Mouse (Mus musculus) adrenal gland, postnatal 4 days (tissue): ENCODE data around the gene 9530053A07Rik. TPM values are rescaled to one million over a fixed set of nuclear protein-coding genes. Genes with fewer than 3 reads are reported as not detected.

Source experiments
- DNase-seq, 2 experiments: peaks; one replicate each; pipeline ENCODE4 v3.0.0; 2021 to 2022; ENCODE audit warnings: low spot score in 2 of 2, mixed read lengths in 2 of 2
- total RNA-seq, 2 experiments: library from RNA; stranded (reverse); gene quantifications; 2 replicates each; pipeline ENCODE4 v1.2.3; 2021

The 9530053A07Rik gene
- total RNA-seq, 2 experiments from 2014 or later: 0.06 TPM; not detected in 1

- DNase-seq: peak; percentile 67 to 80
Measured at GRCm38 (mm10) chr7:28169489-28170422, 40.5 kb downstream of the 9530053A07Rik start, which contains the start of gene Fbl. TSS of gene Fbl (plus strand) at chr7:28169710.

- DNase-seq: no peak
Measured at GRCm38 (mm10) chr7:28175358-28175757, 46.1 kb downstream of the 9530053A07Rik start.

GRCm38 (mm10) chr7:28179228-28179627 is 50.0 kb downstream of the 9530053A07Rik start, which contains the start of gene Dyrk1b:
TSS of gene Dyrk1b (plus strand) at chr7:28179469.
- DNase-seq: peak; percentile 95 to 99

- DNase-seq: peak; percentile 77 to 83
Measured at GRCm38 (mm10) chr7:28179741-28180377, 50.6 kb downstream of the 9530053A07Rik start.

GRCm38 (mm10) chr7:28180890-28181289 is 51.6 kb downstream of the 9530053A07Rik start:
- no peak for DNase-seq

- no peak for DNase-seq
Measured at GRCm38 (mm10) chr7:28181376-28181775, 52.1 kb downstream of the 9530053A07Rik start.

GRCm38 (mm10) chr7:28182320-28182719 is 53.1 kb downstream of the 9530053A07Rik start:
- DNase-seq: no peak

- no peak for DNase-seq
Measured at GRCm38 (mm10) chr7:28185884-28186283, 56.6 kb downstream of the 9530053A07Rik start.

- DNase-seq: no peak
Measured at GRCm38 (mm10) chr7:28186631-28187030, 57.4 kb downstream of the 9530053A07Rik start.

GRCm38 (mm10) chr7:28191489-28191888 is 62.2 kb downstream of the 9530053A07Rik start:
- no peak for DNase-seq

GRCm38 (mm10) chr7:28191903-28192302 is 62.6 kb downstream of the 9530053A07Rik start:
- no peak for DNase-seq

- DNase-seq: no peak
Measured at GRCm38 (mm10) chr7:28195414-28196098, 66.3 kb downstream of the 9530053A07Rik start.

- DNase-seq: no peak
Measured at GRCm38 (mm10) chr7:28196528-28196927, 67.3 kb downstream of the 9530053A07Rik start.

- no peak for DNase-seq
Measured at GRCm38 (mm10) chr7:28199054-28199453, 69.8 kb downstream of the 9530053A07Rik start.

GRCm38 (mm10) chr7:28203207-28204108 is 74.2 kb downstream of the 9530053A07Rik start:
- DNase-seq: no peak

GRCm38 (mm10) chr7:28206044-28206600 is 76.9 kb downstream of the 9530053A07Rik start:
- DNase-seq: no peak

GRCm38 (mm10) chr7:28208396-28208987 is 79.2 kb downstream of the 9530053A07Rik start:
- no peak for DNase-seq

GRCm38 (mm10) chr7:28208988-28209508 is 79.8 kb downstream of the 9530053A07Rik start:
- no peak for DNase-seq

- DNase-seq: no peak
Measured at GRCm38 (mm10) chr7:28210731-28211130, 81.5 kb downstream of the 9530053A07Rik start.
